Mouse (Mus musculus) embryonic facial prominence, embryonic 14.5 days (tissue): ENCODE results near the gene Aven. TPM values are rescaled to one million over a fixed set of nuclear protein-coding genes. Genes with fewer than 3 reads are reported as not detected.

Experiments
- ATAC-seq: fragments of 200-750 bp; cut with Nextera tagmentation; 2 replicates; pipeline ENCODE4 v1.8.0; 2017; ENCODE audit warnings: low read depth, moderate number of reproducible peaks, moderate TSS enrichment
- DNase-seq: peaks from one replicate; pipeline ENCODE4 v3.0.0-alpha.2; 2015; ENCODE audit warnings: low spot score
- H3K27ac ChIP-seq: fragments of 300-500 bp; sonication (generic); replicated peaks from 2 replicates; pipeline ENCODE4 v1.5.1; 2014; ENCODE audit warnings: low read depth, mild to moderate bottlenecking, low read length, moderate library complexity
- H3K27me3 ChIP-seq: fragments of 300-500 bp; sonication (generic); replicated peaks from 2 replicates; pipeline ENCODE4 v1.6.1; 2014; ENCODE audit warnings: low read length; ENCODE audit not compliant: control insufficient read depth, insufficient read depth
- H3K36me3 ChIP-seq: fragments of 300-500 bp; sonication (generic); 2 replicates; pipeline ENCODE4 v1.6.1; 2014; ENCODE audit warnings: low read length, mixed read lengths; ENCODE audit not compliant: control insufficient read depth, insufficient read depth
- H3K4me1 ChIP-seq: fragments of 300-500 bp; sonication (generic); 2 replicates; pipeline ENCODE4 v1.6.1; 2014; ENCODE audit warnings: antibody characterized with exemption, low read length; ENCODE audit not compliant: control insufficient read depth, insufficient read depth
- H3K4me2 ChIP-seq: fragments of 300-500 bp; sonication (generic); 2 replicates; pipeline ENCODE4 v1.6.1; 2014; ENCODE audit warnings: low read depth, mild to moderate bottlenecking, low read length, moderate library complexity, mixed read lengths
- H3K4me3 ChIP-seq: fragments of 300-500 bp; sonication (generic); 2 replicates; pipeline ENCODE4 v1.5.1; 2014; ENCODE audit warnings: low read depth, mild to moderate bottlenecking, low read length
- H3K9ac ChIP-seq: fragments of 300-500 bp; sonication (generic); 2 replicates; pipeline ENCODE4 v1.6.1; 2014; ENCODE audit warnings: low read depth, mild to moderate bottlenecking, low read length, moderate library complexity, mixed read lengths
- H3K9me3 ChIP-seq: fragments of 300-500 bp; sonication (generic); 2 replicates; pipeline ENCODE4 v1.6.1; 2016; ENCODE audit warnings: low read length; ENCODE audit not compliant: control insufficient read depth
- WGBS: fragments of 180-500 bp; shearing (Covaris S2); extraction: QIAGEN DNeasy Blood & Tissue Kit; methylation state at CpG from one replicate; pipeline ENCODE4 v1.1.7; 2014; 5-methylcytosine and 5-hydroxymethylcytosine counted together
- polyA plus RNA-seq: library from polyadenylated mRNA; unstranded; fragments of >200 nt; fragmentation: Nextera tagmentation; extraction: Ambion mirVana; gene quantifications from 2 replicates; pipeline ENCODE4 v1.2.1, GENCODE M21; 2014

The Aven gene
- polyA plus RNA-seq, 1 experiment from 2014 or later: 6.1 TPM

GRCm38 (mm10) chr2:112481564-112481963 is 11.2 kb upstream of the Aven start:
- no peaks in the 10 kb centered on the region for H3K36me3 ChIP-seq
- no peak overlapping the region for H3K4me3 ChIP-seq
- H3K27me3 ChIP-seq: no peaks in the 10 kb centered on the region
- no peaks in the 10 kb centered on the region for H3K9me3 ChIP-seq
- peak; percentile 74 for DNase-seq
- no peak for ATAC-seq
- no peak overlapping the region for H3K27ac ChIP-seq
- no peak overlapping the region for H3K4me2 ChIP-seq
- H3K4me1 ChIP-seq: no peaks in the 10 kb centered on the region
- H3K9ac ChIP-seq: no peak overlapping the region
- WGBS: 2% methylated on average over 2 of the region's 2 CpGs

GRCm38 (mm10) chr2:112482533-112483333 is 10.0 kb upstream of the Aven start:
- Histone ChIP-seq H3K9ac (no peak overlapping the region), H3K36me3 (no peaks in the 10 kb centered on the region), H3K4me2 (no peak overlapping the region), H3K9me3 (no peaks in the 10 kb centered on the region), H3K27ac (no peak overlapping the region), H3K4me3 (no peak overlapping the region), H3K27me3 (no peaks in the 10 kb centered on the region), H3K4me1 (no peaks in the 10 kb centered on the region)
- DNase-seq (no peak), ATAC-seq (no peak)
- WGBS: 71% methylated on average over 5 of the region's 5 CpGs

- H3K4me1 ChIP-seq: no peaks in the 10 kb centered on the region
- H3K36me3 ChIP-seq: no peaks in the 10 kb centered on the region
- 70% methylated on average over 2 of the region's 2 CpGs for WGBS
- DNase-seq (no peak), ATAC-seq (no peak)
- no peaks in the 10 kb centered on the region for H3K27me3 ChIP-seq
- no peak overlapping the region for H3K9ac ChIP-seq
- no peak overlapping the region for H3K4me3 ChIP-seq
- no peak overlapping the region for H3K27ac ChIP-seq
- no peak overlapping the region for H3K4me2 ChIP-seq
- H3K9me3 ChIP-seq: no peaks in the 10 kb centered on the region
Observed at GRCm38 (mm10) chr2:112483334-112483651, 9.5 kb upstream of the Aven start.

GRCm38 (mm10) chr2:112484886-112485285 is 7.9 kb upstream of the Aven start:
- no peak overlapping the region for H3K4me2 ChIP-seq
- no peaks in the 10 kb centered on the region for H3K36me3 ChIP-seq
- DNase-seq: peak; percentile 30
- no peaks in the 10 kb centered on the region for H3K9me3 ChIP-seq
- no peak for ATAC-seq
- no peak overlapping the region for H3K9ac ChIP-seq
- 48% methylated on average over 2 of the region's 2 CpGs for WGBS
- H3K4me1 ChIP-seq: no peaks in the 10 kb centered on the region
- no peak overlapping the region for H3K4me3 ChIP-seq
- H3K27ac ChIP-seq: no peak overlapping the region
- H3K27me3 ChIP-seq: no peaks in the 10 kb centered on the region

- DNase-seq (no peak), ATAC-seq (no peak)
- no peak overlapping the region for H3K27ac ChIP-seq
- no peaks in the 10 kb centered on the region for H3K27me3 ChIP-seq
- H3K4me2 ChIP-seq: no peak overlapping the region
- no peak overlapping the region for H3K4me3 ChIP-seq
- H3K36me3 ChIP-seq: no peaks in the 10 kb centered on the region
- H3K9ac ChIP-seq: no peak overlapping the region
- H3K9me3 ChIP-seq: no peaks in the 10 kb centered on the region
- 0 out of 2 replicates have a peak, but pooled peaks cover 3% of the 10 kb centered on the region for H3K4me1 ChIP-seq
- WGBS: 63% methylated on average over 11 of the region's 11 CpGs
Observed at GRCm38 (mm10) chr2:112490483-112491196, 2.1 kb upstream of the Aven start.

GRCm38 (mm10) chr2:112491629-112492028 is 1.1 kb upstream of the Aven start:
- ATAC-seq (no peak), DNase-seq (peak; percentile 49)
- Histone ChIP-seq H3K27me3 (no peaks in the 10 kb centered on the region), H3K4me1 (0 out of 2 replicates have a peak, but pooled peaks cover 3% of the 10 kb centered on the region), H3K36me3 (no peaks in the 10 kb centered on the region), H3K27ac (no peak overlapping the region), H3K9me3 (no peaks in the 10 kb centered on the region), H3K4me2 (no peak overlapping the region), H3K9ac (no peak overlapping the region), H3K4me3 (no peak overlapping the region)
- WGBS: 71% methylated on average over 5 of the region's 5 CpGs

- no peaks in the 10 kb centered on the region for H3K27me3 ChIP-seq
- H3K4me1 ChIP-seq: 0 out of 2 replicates have a peak, but pooled peaks cover 3% of the 10 kb centered on the region
- H3K9ac ChIP-seq: peak overlapping the region; percentile 100
- no peaks in the 10 kb centered on the region for H3K9me3 ChIP-seq
- peak overlapping the region; percentile 76 for H3K4me3 ChIP-seq
- no peaks in the 10 kb centered on the region for H3K36me3 ChIP-seq
- peak overlapping the region; percentile 71 for H3K4me2 ChIP-seq
- DNase-seq: peak; percentile 35
- peak overlapping the region; percentile 100 for H3K27ac ChIP-seq
- ATAC-seq: no peak
- 6% methylated on average over 9 of the region's 9 CpGs for WGBS
Observed at GRCm38 (mm10) chr2:112492431-112492855, 321 bp upstream of the Aven start.

GRCm38 (mm10) chr2:112493539-112494260 is 936 bp downstream of the Aven start:
- DNase-seq: no peak
- Histone ChIP-seq H3K27ac (peak overlapping the region; percentile 100), H3K4me1 (0 out of 2 replicates have a peak, but pooled peaks cover 3% of the 10 kb centered on the region), H3K4me2 (peak overlapping the region; percentile 71), H3K4me3 (peak overlapping the region; percentile 76), H3K9ac (peak overlapping the region; percentile 100), H3K9me3 (no peaks in the 10 kb centered on the region), H3K27me3 (no peaks in the 10 kb centered on the region), H3K36me3 (no peaks in the 10 kb centered on the region)
- ATAC-seq: no peak
- WGBS: 42% methylated on average over 11 of the region's 11 CpGs
